In the genomic region with DNA sequence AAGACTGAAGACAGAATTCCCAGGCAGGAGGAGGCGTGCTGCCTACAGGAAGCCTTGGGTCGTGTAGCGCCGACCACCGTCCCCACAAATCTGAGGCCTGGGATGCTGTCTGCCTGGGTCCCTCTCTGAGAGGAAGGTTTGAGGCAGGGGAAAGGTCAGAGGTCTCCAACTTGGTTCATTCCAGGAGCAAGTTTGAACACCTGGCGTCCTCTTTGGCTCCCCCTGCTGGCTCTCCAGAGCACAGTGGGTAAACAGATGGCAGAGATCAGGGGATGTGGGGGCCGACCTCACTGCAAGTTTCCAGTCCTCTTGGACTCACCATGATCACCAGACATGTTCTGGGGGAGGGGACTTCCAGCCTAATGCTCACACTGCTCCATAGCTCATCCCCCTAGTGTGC, we compare ENCODE assay signal across 10 mouse cellular contexts. TPM values are rescaled to one million over a fixed set of nuclear protein-coding genes. Genes with fewer than 3 reads are reported as not detected.
A peak's percentile ranks its signal among the peaks of the same experiment; 100 is the strongest.
DNase-seq lines count a peak whose midpoint lies in the region; ATAC-seq and TF ChIP-seq lines count a peak whose summit lies in the region.
"Had no signal": no experiment of that assay in that cellular context is flagged by ENCODE, and none has a peak within 500 bp of the region (broad histone marks: within the 10 kb centered on the region; RNA-seq: fewer than 3 reads in every experiment).

No protein-coding gene starts in this region.

- H3K4me1 ChIP-seq in midbrain, embryonic 11.5 days (ENCODE audit: control insufficient read depth, insufficient read depth, low read length), result no peaks in the 10 kb centered on the region

- 49% methylated on average over 7 of the region's 7 CpGs for WGBS in midbrain, embryonic 11.5 days

- H3K4me3 ChIP-seq in gastrocnemius, adult 2 months, result no peak overlapping the region
- no peak overlapping the region for H3K4me3 ChIP-seq in midbrain, embryonic 11.5 days (ENCODE audit: low read depth, low read length)
- H3K4me3 ChIP-seq: heart, embryonic 15.5 days; neural tube, embryonic 13.5 days had no signal

- H3K27ac ChIP-seq in gastrocnemius, adult 2 months, result no peak overlapping the region
- H3K27ac ChIP-seq in midbrain, embryonic 11.5 days (ENCODE audit: low read depth, low read length), result no peak overlapping the region
- H3K27ac ChIP-seq: heart, embryonic 15.5 days; neural tube, embryonic 13.5 days had no signal

- no peaks in the 10 kb centered on the region for H3K27me3 ChIP-seq in midbrain, embryonic 11.5 days (ENCODE audit: control insufficient read depth, insufficient read depth, low read length)
- H3K27me3 ChIP-seq: heart, embryonic 15.5 days; neural tube, embryonic 13.5 days had no signal

- no peak overlapping the region for H3K4me2 ChIP-seq in midbrain, embryonic 11.5 days
- H3K4me2 ChIP-seq: heart, embryonic 15.5 days; neural tube, embryonic 13.5 days had no signal

- peak; percentile 90 for TF ChIP-seq CTCF in gastrocnemius, adult 2 months (IDR thresholded peaks at IDR 0.05)

- DNase-seq in gastrocnemius, adult 2 months, result peak; percentile 63
- DNase-seq in gastrocnemius, postnatal 25 days, result no peak
- peak; percentile 34 for DNase-seq in 416B (ENCODE audit: low read depth)
- peak; percentile 51 for DNase-seq in adrenal gland, postnatal 25 days
- DNase-seq in kidney, postnatal 25 days, result peak; percentile 69 to 71
- peak; percentile 90 for DNase-seq in midbrain, embryonic 11.5 days (ENCODE audit: low spot score, missing footprints)
- peak; percentile 78 for DNase-seq in thymus, postnatal 0 days (ENCODE audit: low spot score)

- H3K36me3 ChIP-seq in midbrain, embryonic 11.5 days (ENCODE audit: control insufficient read depth, insufficient read depth, low read length), result no peaks in the 10 kb centered on the region
- H3K36me3 ChIP-seq: neural tube, embryonic 13.5 days had no signal

- no peaks in the 10 kb centered on the region for H3K9me3 ChIP-seq in midbrain, embryonic 11.5 days (ENCODE audit: control insufficient read depth, low read length)
- H3K9me3 ChIP-seq: heart, embryonic 15.5 days; neural tube, embryonic 13.5 days had no signal

- intact Hi-C loops in gastrocnemius, adult 2 months (cut with DNase I), result no loop called here

- H3K9ac ChIP-seq in midbrain, embryonic 11.5 days (ENCODE audit: low read length), result no peak overlapping the region
- H3K9ac ChIP-seq: heart, embryonic 15.5 days; neural tube, embryonic 13.5 days had no signal

- ATAC-seq in erythroblast, adult 5-6 weeks (replicated peaks; ENCODE audit: low FRiP score, poor library complexity, severe bottlenecking), result 0 out of 2 replicates have a peak, but pooled peaks have one; percentile 41
- peak; percentile 24; the same call in 1 of the 2 replicates for ATAC-seq in midbrain, embryonic 11.5 days (ENCODE audit: low FRiP score)

RNA-seq across cellular contexts. Expression of gene Smyd2, which starts 39.3 kb away (rescaled TPM):
- total RNA-seq in gastrocnemius, adult 2 months (2021), result 100 to 1,000 TPM; 200 to 329 TPM
- total RNA-seq in gastrocnemius, postnatal 25 days (2021), result 100 to 1,000 TPM; 124 to 197 TPM
- total RNA-seq in adrenal gland, postnatal 25 days (2021), result 74.5 and 80.8 TPM in 2 replicates
- 12.1 and 19.4 TPM in 2 replicates for total RNA-seq in erythroblast, adult 5-6 weeks (2015; ENCODE audit: low replicate concordance)
- total RNA-seq in erythroblast, adult 5-6 weeks (2017; ENCODE audit: low replicate concordance), result 6.6 and 17.6 TPM in 2 replicates
- 50.9 and 54.9 TPM in 2 replicates for polyA plus RNA-seq in midbrain, embryonic 11.5 days (2014; fragmentation: Nextera tagmentation; extraction: Ambion mirVana)
- polyA plus RNA-seq in thymus, postnatal 0 days (2015; fragmentation: Nextera tagmentation; extraction: Ambion mirVana), result 64.7 and 64.9 TPM in 2 replicates
